Mouse (Mus musculus): ENCODE data around the gene Sirt5.

GRCm38 (mm10) chr13:43399576-43399975, 34.3 kb downstream of the Sirt5 start:
- TF ChIP-seq CTCF (IDR thresholded peaks at IDR 0.05; ENCODE audit: control insufficient read depth, insufficient read depth, low read length), result no peak
- TF ChIP-seq POLR2A (IDR thresholded peaks at IDR 0.05; ENCODE audit: borderline replicate concordance, control insufficient read depth, low read depth, low read length), result no peak
